Mouse (Mus musculus) heart, adult 2 months (tissue): ENCODE results near the gene Zfp346.

Experiments used
- CTCF ChIP-seq: fragments of 200-600 bp; IDR thresholded peaks from 2 replicates; pipeline ENCODE4 v1.8.1; 2022; ENCODE audit warnings: antibody characterized with exemption, mild to moderate bottlenecking, moderate library complexity
- EP300 ChIP-seq: fragments of 200-500 bp; IDR thresholded peaks from 2 replicates; pipeline ENCODE4 v1.6.1; 2011; ENCODE audit warnings: low read depth, low read length, control low read depth; ENCODE audit not compliant: insufficient read depth
- POLR2A ChIP-seq: fragments of 200-500 bp; IDR thresholded peaks from 2 replicates; pipeline ENCODE4 v1.6.1; 2011; ENCODE audit warnings: mild to moderate bottlenecking, low read depth, low read length, control low read depth; ENCODE audit not compliant: insufficient read depth

DNA sequence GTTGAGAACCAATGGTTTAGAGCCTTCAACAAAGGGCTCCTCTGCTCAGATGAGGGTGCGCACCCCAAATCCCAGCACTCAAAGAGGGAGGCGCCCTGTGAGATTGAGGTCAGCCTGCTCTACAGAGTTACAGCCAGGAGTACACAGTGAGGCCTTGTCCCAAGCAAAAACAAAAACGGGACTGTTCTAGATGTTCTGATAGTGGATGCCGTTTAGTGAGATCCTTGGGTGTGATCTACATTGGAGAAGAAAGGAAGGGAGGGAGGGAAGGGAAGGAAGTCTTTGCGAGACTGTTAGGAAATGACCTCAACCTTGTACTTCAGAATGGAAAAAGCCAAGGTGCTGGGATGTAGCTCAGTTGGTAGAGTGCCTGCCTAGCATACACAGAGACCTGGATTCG is 71.2 kb downstream of the Zfp346 start:
- TF ChIP-seq CTCF (no peak), EP300 (no peak), POLR2A (no peak)
